Mouse (Mus musculus): ENCODE measurements around the gene Slc2a9.

DNA sequence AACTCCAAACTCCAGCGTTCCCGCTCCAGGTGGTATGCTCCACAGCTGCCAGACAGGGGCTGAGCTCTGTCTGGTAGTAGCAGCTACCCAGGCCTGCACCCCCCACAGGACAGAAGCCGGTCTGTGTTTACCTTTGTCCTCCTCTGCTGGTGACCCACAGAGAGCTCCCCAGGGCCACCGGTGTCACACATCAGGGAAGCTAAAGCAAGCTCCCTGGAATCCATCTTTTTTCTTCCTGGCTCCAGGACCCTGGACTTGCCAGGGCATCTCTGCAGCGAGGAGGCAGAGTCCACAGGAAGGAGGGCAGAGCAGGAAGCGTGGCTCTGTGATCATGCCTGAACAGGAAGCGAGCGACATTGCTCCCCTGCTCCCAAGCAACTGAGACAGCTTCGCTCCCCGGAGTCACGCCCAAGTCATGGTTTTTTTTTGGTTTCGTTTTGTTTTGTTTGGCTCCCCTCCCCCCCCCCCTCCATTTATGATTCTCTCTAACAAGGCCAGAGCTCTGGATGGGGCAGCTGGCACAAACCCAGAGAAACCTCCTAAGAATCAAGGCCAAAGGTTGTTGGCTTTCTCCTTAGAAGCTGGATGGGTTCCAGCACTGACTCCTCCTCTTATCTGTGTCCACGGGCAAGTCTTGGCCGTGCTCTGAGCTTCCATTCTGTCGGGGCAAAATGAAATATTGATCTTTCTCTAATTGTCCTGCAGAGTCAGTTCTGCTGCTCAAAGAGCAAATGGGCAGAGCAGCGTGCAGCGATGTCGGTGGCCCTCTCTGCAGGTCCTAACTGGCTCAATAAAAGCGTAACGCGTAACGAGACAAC is 22.8 kb downstream of the Slc2a9 start:
- TF ChIP-seq EP300 (optimal IDR thresholded peaks at IDR 0.05) (no peak), CTCF (IDR thresholded peaks at IDR 0.05; ENCODE audit: low read depth) (peak; percentile 40; the same call in 1 of the 2 replicates)
